Mouse (Mus musculus): Measurements from ENCODE around the gene Hmgb1.

Hmgb1 gene

GRCm38 (mm10) chr5:149088891-149089290 lies 95.4 kb downstream of the Hmgb1 start:
- in situ Hi-C loops (cut with MboI; ENCODE audit: low pct_unique_long_range_greater_than_20kb in 1 of 2, low sequenced_read_pairs in 2 of 2, unreplicated experiment in 1 of 2): no loop called here

- in situ Hi-C loops (cut with MboI; ENCODE audit: low pct_unique_long_range_greater_than_20kb in 1 of 2, low sequenced_read_pairs in 2 of 2, unreplicated experiment in 1 of 2): no loop called here
Measured at GRCm38 (mm10) chr5:149088149-149088548, 96.1 kb downstream of the Hmgb1 start.

GRCm38 (mm10) chr5:149086382-149087244 lies 97.7 kb downstream of the Hmgb1 start:
- in situ Hi-C loops (cut with MboI; ENCODE audit: low pct_unique_long_range_greater_than_20kb in 1 of 2, low sequenced_read_pairs in 2 of 2, unreplicated experiment in 1 of 2): no loop called here

GRCm38 (mm10) chr5:149080466-149080865 lies 103.8 kb downstream of the Hmgb1 start:
- in situ Hi-C loops (cut with MboI; ENCODE audit: low pct_unique_long_range_greater_than_20kb in 1 of 2, low sequenced_read_pairs in 2 of 2, unreplicated experiment in 1 of 2): no loop called here

DNA sequence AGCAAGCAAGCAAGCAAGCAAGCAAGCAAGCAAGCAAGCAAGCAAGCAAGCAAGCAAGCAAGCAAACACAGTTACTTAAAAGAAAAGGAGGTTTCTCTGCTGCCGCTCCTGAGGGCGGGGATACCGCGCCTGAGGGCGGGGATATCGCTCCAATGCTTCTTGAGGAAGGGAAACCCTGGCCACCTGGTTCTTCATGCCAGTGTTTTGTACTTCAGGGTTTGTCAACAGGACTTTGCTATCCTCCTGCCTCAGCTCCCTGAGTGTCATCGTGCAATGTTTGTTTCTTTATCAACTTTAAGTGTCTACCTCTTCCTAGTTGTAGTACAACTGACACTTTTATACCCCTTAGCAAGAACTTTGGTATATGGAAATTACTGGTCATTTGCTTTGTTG lies 104.5 kb downstream of the Hmgb1 start:
- in situ Hi-C loops (cut with MboI; ENCODE audit: low pct_unique_long_range_greater_than_20kb in 1 of 2, low sequenced_read_pairs in 2 of 2, unreplicated experiment in 1 of 2): no loop called here

DNA sequence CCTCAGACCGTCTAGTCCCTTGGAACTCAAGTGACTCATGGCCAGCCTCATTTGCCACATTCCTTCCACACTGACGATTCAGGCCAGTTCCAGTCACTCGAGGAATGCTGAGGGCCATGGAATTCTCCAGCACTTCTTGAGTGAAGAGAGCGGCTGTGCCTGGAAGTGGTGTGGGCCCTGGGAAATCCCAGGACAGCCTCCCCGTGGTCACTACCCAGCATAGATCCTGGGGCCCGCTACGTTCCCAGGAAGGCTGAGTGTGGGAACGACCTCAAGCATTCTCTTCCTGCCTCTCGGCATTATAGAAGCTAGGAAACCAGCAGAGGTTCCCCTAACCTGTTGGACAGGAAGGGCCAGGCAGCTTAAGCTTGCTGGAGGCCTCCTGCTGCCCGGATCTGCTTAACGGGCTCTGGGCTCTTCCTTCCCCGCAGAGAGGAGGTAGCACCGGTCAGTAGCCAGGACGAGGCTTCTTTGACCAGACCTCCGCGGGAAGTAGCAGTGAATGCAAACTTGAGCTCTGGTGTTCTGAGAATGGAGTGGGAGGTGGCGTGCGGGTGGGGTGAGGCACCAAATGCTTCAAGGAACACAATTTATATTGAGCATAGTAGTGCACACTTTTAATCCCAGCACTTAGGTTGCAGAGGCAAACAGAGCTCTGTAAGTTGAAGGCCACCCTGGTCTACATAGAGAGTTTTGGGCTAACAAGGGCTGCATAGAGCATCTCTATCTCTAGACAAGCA lies 105.1 kb downstream of the Hmgb1 start:
- in situ Hi-C loops (cut with MboI; ENCODE audit: low pct_unique_long_range_greater_than_20kb in 1 of 2, low sequenced_read_pairs in 2 of 2, unreplicated experiment in 1 of 2): no loop called here

DNA sequence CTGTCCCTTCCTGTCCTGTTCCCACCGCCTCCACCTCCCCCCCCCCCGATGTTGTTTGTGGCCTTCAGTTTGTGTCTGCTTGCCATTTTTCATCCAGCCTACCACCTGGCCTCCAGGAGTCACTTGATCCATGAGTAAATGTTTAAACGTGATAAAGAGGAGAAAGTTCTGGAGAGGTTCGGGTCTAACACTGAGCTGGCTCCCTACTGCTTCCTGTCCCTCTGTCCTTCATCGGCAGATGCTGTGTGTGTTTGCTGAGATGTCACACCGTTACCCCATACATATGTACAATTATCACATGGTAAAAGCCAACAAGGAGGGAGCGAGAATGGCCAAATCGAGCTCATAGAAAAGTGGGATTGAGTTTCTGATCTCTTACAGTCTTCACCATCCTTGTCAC lies 107.2 kb downstream of the Hmgb1 start:
- in situ Hi-C loops (cut with MboI; ENCODE audit: low pct_unique_long_range_greater_than_20kb in 1 of 2, low sequenced_read_pairs in 2 of 2, unreplicated experiment in 1 of 2): no loop called here

GRCm38 (mm10) chr5:149071546-149071945 lies 112.7 kb downstream of the Hmgb1 start:
- in situ Hi-C loops (cut with MboI; ENCODE audit: low pct_unique_long_range_greater_than_20kb in 1 of 2, low sequenced_read_pairs in 2 of 2, unreplicated experiment in 1 of 2): no loop called here

- in situ Hi-C loops (cut with MboI; ENCODE audit: low pct_unique_long_range_greater_than_20kb in 1 of 2, low sequenced_read_pairs in 2 of 2, unreplicated experiment in 1 of 2): no loop called here
Measured at GRCm38 (mm10) chr5:149068745-149069144, 115.5 kb downstream of the Hmgb1 start.

GRCm38 (mm10) chr5:149068247-149068740 lies 116.0 kb downstream of the Hmgb1 start:
- in situ Hi-C loops (cut with MboI; ENCODE audit: low pct_unique_long_range_greater_than_20kb in 1 of 2, low sequenced_read_pairs in 2 of 2, unreplicated experiment in 1 of 2): no loop called here

- in situ Hi-C loops (cut with MboI; ENCODE audit: low pct_unique_long_range_greater_than_20kb in 1 of 2, low sequenced_read_pairs in 2 of 2, unreplicated experiment in 1 of 2): no loop called here
Measured at GRCm38 (mm10) chr5:149067501-149067961, 116.8 kb downstream of the Hmgb1 start.

- in situ Hi-C loops (cut with MboI; ENCODE audit: low pct_unique_long_range_greater_than_20kb in 1 of 2, low sequenced_read_pairs in 2 of 2, unreplicated experiment in 1 of 2): no loop called here
Measured at GRCm38 (mm10) chr5:149062833-149063232, 121.5 kb downstream of the Hmgb1 start.

- in situ Hi-C loops (cut with MboI; ENCODE audit: low pct_unique_long_range_greater_than_20kb in 1 of 2, low sequenced_read_pairs in 2 of 2, unreplicated experiment in 1 of 2): no loop called here
Measured at GRCm38 (mm10) chr5:149053352-149054168, 130.7 kb downstream of the Hmgb1 start.

DNA sequence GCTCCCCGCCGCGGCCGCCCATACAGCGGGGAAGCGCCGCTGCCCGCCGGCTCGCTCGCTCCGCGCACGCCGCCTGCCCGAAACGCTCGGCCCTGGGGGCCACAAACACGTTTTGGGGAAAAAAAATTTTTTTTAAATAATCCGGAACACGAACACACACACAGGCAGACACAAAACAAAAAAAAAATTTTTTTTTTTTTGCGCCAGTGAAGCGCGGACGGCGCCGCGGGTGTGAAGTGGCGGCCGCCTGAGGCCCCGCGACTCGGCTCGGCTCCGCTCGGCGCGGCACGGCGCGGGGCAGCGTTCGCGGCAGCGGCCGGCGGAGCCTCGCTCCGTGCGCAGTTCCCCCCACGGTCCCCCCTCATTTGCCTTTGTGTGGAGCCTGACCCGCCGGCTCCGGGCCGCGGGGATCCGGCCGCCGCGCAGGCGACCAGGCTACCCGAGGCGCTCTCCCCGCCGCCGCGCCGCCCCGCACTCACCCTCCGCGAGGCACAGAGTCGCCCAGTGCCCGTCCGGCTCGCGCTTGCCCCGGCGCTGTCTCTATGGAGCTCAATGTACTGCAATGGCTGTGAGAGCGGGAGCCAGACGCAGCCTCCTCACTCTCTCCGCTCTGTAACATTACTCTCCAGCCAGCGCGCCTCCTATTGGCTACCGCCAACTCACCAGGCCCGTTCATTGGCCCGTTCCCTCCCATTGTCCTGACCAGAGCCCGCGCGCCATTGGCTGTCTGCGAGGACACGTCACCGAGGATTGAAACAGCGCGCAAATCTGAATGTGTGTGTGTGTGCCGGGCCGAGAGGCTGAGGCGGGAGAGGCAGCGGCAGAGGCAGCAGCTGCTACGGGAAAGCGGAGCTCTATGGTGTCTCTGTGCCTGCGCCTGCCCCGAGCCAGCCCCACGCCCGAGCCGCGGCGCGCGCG lies 131.6 kb downstream of the Hmgb1 start:
- in situ Hi-C loops (cut with MboI; ENCODE audit: low pct_unique_long_range_greater_than_20kb in 1 of 2, low sequenced_read_pairs in 2 of 2, unreplicated experiment in 1 of 2): no loop called here

- in situ Hi-C loops (cut with MboI; ENCODE audit: low pct_unique_long_range_greater_than_20kb in 1 of 2, low sequenced_read_pairs in 2 of 2, unreplicated experiment in 1 of 2): no loop called here
Measured at GRCm38 (mm10) chr5:149051571-149052420, 132.5 kb downstream of the Hmgb1 start.

DNA sequence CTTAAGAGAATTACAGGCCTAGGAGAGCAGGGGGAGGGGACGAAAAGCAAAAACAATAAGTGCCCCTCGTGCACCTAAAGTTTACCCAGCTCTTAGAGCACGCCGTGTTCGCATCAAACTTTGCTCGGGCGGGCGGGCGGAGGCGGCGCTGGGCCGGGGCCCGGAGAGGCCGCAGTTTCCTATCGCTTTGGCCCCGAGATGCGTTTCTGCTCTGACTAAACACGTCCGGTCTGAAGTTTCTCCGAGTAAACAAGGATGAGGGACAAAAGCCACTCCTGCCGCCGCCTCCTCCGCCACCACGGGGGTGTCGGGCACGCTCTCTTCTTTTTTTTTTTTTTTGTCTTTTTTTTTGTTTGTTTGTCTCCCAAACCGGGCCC lies 133.1 kb downstream of the Hmgb1 start:
- in situ Hi-C loops (cut with MboI; ENCODE audit: low pct_unique_long_range_greater_than_20kb in 1 of 2, low sequenced_read_pairs in 2 of 2, unreplicated experiment in 1 of 2): no loop called here

GRCm38 (mm10) chr5:149050588-149051160 lies 133.6 kb downstream of the Hmgb1 start:
- in situ Hi-C loops (cut with MboI; ENCODE audit: low pct_unique_long_range_greater_than_20kb in 1 of 2, low sequenced_read_pairs in 2 of 2, unreplicated experiment in 1 of 2): no loop called here
